Mouse (Mus musculus) spleen, adult 2 months (tissue): ENCODE measurements at regions not wholly inside any gene's neighbourhood (a gene's known extent, or its start where the extent isn't known, plus 50 kb on each side); places are given as distances from the start of the nearest gene placed in this dataset.

Experiments
- CTCF ChIP-seq: fragments of 200-500 bp; IDR thresholded peaks from 2 replicates; pipeline ENCODE4 v1.5.1; 2011; ENCODE audit warnings: mild to moderate bottlenecking, inconsistent platforms; ENCODE audit not compliant: insufficient read depth, insufficient read length, insufficient replicate concordance; ENCODE audit errors: extremely low read depth
- POLR2A ChIP-seq: fragments of 200-500 bp; IDR thresholded peaks from 2 replicates; pipeline ENCODE4 v1.6.1; 2011; ENCODE audit warnings: low read depth, low read length, inconsistent platforms

GRCm38 (mm10) chr14:105532168-105532745, 273.9 kb downstream of the Ndfip2 start:
- TF ChIP-seq POLR2A: no peak
- no peak for TF ChIP-seq CTCF
